Mouse (Mus musculus): ENCODE measurements around the gene Lrrk1. TPM values are rescaled to one million over a fixed set of nuclear protein-coding genes. Genes with fewer than 3 reads are reported as not detected.
A peak's percentile ranks its signal among the peaks of the same experiment; 100 is the strongest.

Lrrk1 gene
- polyA plus RNA-seq, 1 experiment from 2014 or later: 7.1 TPM

DNA sequence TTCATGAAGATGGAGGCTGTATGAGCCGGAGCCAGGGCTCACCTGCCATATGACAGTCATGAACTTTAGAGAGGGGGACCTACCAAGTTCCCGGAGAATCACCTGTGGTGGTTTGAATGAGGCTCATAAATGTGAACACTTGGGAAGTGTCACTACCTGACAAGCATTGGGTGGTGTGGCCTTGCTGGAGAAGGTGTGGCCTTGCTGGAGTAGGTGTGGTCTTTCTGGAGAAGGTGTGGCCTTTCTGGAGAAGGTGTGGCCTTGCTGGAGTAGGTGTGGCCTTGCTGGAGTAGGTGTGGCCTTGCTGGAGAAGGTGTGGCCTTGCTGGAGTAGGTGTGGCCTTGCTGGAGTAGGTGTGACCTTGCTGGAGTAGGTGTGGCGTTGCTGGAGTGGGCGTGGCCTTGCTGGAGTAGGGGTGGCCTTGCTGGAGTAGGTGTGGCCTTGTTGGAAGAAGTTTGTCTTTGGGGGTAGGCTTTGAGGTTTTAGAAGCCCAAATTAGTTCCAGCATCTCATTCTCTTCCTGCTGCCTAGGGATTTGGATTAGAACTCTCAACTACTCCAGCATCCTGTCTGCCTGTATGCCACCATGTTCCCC is 54.1 kb downstream of the Lrrk1 start:
- ATAC-seq: 0 out of 2 replicates have a peak, but pooled peaks have one; percentile 15
- peaks cover 24% of the 10 kb centered on the region for H3K36me3 ChIP-seq
- no peak overlapping the region for H3K4me3 ChIP-seq
- H3K27me3 ChIP-seq (replicated peaks): no peaks in the 10 kb centered on the region
- no peaks in the 10 kb centered on the region for H3K9me3 ChIP-seq (replicated peaks)
- no peak overlapping the region for H3K4me2 ChIP-seq
- H3K27ac ChIP-seq: no peak overlapping the region
- 0 out of 2 replicates have a peak, but pooled peaks cover 6% of the 10 kb centered on the region for H3K4me1 ChIP-seq
- 79% methylated on average over 4 of the region's 4 CpGs for WGBS (ENCODE audit: insufficient replicate concordance)
- no peak overlapping the region for H3K9ac ChIP-seq

- H3K27ac ChIP-seq: no peak overlapping the region
- ATAC-seq: no peak
- WGBS (ENCODE audit: insufficient replicate concordance): 77% methylated on average over 8 of the region's 8 CpGs
- H3K36me3 ChIP-seq: peaks cover 24% of the 10 kb centered on the region
- no peak overlapping the region for H3K4me3 ChIP-seq
- H3K4me1 ChIP-seq: 0 out of 2 replicates have a peak, but pooled peaks cover 6% of the 10 kb centered on the region
- H3K9me3 ChIP-seq (replicated peaks): no peaks in the 10 kb centered on the region
- no peaks in the 10 kb centered on the region for H3K27me3 ChIP-seq (replicated peaks)
- no peak overlapping the region for H3K4me2 ChIP-seq
- no peak overlapping the region for H3K9ac ChIP-seq
These were observed 55.8 kb downstream of the Lrrk1 start for GRCm38 (mm10) chr7:66332340-66332739.

GRCm38 (mm10) chr7:66330610-66331009 is 57.5 kb downstream of the Lrrk1 start:
- WGBS (ENCODE audit: insufficient replicate concordance): 78% methylated on average over 9 of the region's 9 CpGs
- H3K4me2 ChIP-seq: no peak overlapping the region
- H3K4me3 ChIP-seq: no peak overlapping the region
- H3K9me3 ChIP-seq (replicated peaks): no peaks in the 10 kb centered on the region
- 0 out of 2 replicates have a peak, but pooled peaks cover 6% of the 10 kb centered on the region for H3K4me1 ChIP-seq
- ATAC-seq: no peak
- H3K9ac ChIP-seq: no peak overlapping the region
- H3K27ac ChIP-seq: no peak overlapping the region
- peaks cover 28% of the 10 kb centered on the region for H3K36me3 ChIP-seq
- no peaks in the 10 kb centered on the region for H3K27me3 ChIP-seq (replicated peaks)

DNA sequence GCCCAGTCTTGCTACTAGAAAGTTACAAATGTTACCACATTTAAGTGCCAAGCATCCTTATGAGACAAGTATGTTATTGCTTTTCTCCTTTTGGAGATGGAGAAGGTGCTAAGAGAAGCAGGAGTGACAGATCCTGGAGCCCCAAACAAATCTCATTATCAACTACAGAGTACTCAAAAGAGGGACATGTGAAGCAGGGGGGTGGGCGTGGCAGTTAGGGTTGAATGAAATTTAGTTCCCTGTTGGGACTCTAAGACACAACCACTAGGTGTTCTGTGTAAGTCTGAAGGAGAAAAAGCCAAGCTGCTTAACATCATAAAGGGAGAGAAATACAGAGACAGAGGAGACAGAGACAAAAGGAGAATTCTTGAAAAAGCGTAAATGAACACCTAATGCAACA is 60.6 kb downstream of the Lrrk1 start:
- Histone ChIP-seq H3K9ac (no peak overlapping the region), H3K36me3 (peaks cover 17% of the 10 kb centered on the region), H3K4me1 (no peaks in the 10 kb centered on the region), H3K9me3 (replicated peaks) (no peaks in the 10 kb centered on the region), H3K4me2 (no peak overlapping the region), H3K27ac (no peak overlapping the region), H3K4me3 (no peak overlapping the region), H3K27me3 (replicated peaks) (no peaks in the 10 kb centered on the region)
- 77% methylated on average over 2 of the region's 2 CpGs for WGBS (ENCODE audit: insufficient replicate concordance)
- ATAC-seq: no peak

DNA sequence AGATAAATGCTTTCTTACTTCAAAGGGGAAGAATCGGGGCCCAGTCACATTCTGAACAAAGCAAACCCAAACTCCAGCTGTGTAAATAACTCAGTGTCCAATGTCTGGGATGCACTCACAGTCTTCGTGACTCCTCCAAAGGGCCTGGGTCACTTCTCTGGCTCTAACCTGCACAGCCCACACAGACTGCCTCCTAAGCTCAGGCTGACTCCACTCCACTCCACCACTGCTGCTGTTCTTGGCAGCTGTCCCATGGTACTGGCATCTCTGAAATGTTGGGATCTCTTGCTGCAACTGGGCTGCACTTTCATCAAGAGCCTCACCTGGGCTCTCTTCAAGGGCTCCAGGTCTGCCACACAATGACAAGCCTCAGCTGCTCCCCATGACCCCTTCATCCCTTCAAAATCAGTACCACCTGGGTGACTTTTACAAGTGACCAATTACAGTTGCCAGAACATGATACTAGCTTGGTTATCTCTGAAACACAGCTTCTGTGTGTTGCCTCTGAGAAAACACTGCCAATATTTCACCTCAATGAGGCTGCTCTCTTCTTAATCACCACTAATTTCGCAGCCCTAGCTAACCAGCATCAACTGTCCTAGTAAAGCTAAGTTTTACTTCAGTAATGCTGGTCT is 62.6 kb downstream of the Lrrk1 start:
- Histone ChIP-seq H3K27ac (no peak overlapping the region), H3K4me1 (no peaks in the 10 kb centered on the region), H3K4me3 (no peak overlapping the region), H3K9me3 (replicated peaks) (no peaks in the 10 kb centered on the region), H3K27me3 (replicated peaks) (no peaks in the 10 kb centered on the region), H3K9ac (no peak overlapping the region), H3K36me3 (peaks cover 7% of the 10 kb centered on the region), H3K4me2 (no peak overlapping the region)
- no peak for ATAC-seq
- 61% methylated on average over 3 of the region's 3 CpGs for WGBS (ENCODE audit: insufficient replicate concordance)

GRCm38 (mm10) chr7:66323252-66324015 is 64.7 kb downstream of the Lrrk1 start:
- H3K36me3 ChIP-seq: peaks cover 7% of the 10 kb centered on the region
- H3K9me3 ChIP-seq (replicated peaks): no peaks in the 10 kb centered on the region
- no peak overlapping the region for H3K27ac ChIP-seq
- no peaks in the 10 kb centered on the region for H3K4me1 ChIP-seq
- WGBS (ENCODE audit: insufficient replicate concordance): 67% methylated on average over 9 of the region's 9 CpGs
- no peak overlapping the region for H3K4me2 ChIP-seq
- H3K27me3 ChIP-seq (replicated peaks): no peaks in the 10 kb centered on the region
- ATAC-seq: no peak
- no peak overlapping the region for H3K9ac ChIP-seq
- H3K4me3 ChIP-seq: no peak overlapping the region

GRCm38 (mm10) chr7:66320996-66321395 is 67.2 kb downstream of the Lrrk1 start:
- H3K27me3 ChIP-seq (replicated peaks): no peaks in the 10 kb centered on the region
- H3K9me3 ChIP-seq (replicated peaks): 0 out of 2 replicates have a peak, but pooled peaks cover under 1% of the 10 kb centered on the region
- no peak overlapping the region for H3K27ac ChIP-seq
- no peaks in the 10 kb centered on the region for H3K4me1 ChIP-seq
- no peak overlapping the region for H3K4me3 ChIP-seq
- no peak for ATAC-seq
- no peak overlapping the region for H3K4me2 ChIP-seq
- WGBS (ENCODE audit: insufficient replicate concordance): 64% methylated on average over 5 of the region's 5 CpGs
- peaks cover 4% of the 10 kb centered on the region; the same call in 1 of the 2 replicates for H3K36me3 ChIP-seq
- H3K9ac ChIP-seq: no peak overlapping the region

DNA sequence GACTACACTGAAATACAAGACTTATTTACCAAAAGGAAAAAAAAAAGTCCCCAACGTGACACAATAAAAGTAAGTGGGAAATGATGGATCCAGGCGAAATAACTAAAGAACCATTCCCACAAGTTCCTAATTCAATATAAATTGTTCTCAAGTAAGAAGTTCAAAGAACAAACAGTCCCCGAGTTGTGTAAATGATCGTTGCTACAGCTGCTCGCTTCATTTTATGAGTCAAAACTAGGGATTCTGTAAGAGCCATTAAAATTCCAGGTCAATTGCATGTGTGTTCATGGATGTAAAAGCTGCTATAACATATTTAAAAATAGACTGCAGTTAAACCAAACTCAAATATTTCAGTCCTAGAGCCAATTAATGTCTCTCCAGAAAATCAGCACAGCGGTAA is 70.0 kb downstream of the Lrrk1 start:
- 74% methylated on average over 6 of the region's 6 CpGs for whole genome bisulfite sequencing (ENCODE audit: insufficient replicate concordance)
- Histone ChIP-seq H3K4me1 (no peaks in the 10 kb centered on the region), H3K9ac (no peak overlapping the region), H3K36me3 (peaks cover 6% of the 10 kb centered on the region; the same call in 1 of the 2 replicates), H3K27me3 (replicated peaks) (no peaks in the 10 kb centered on the region), H3K9me3 (replicated peaks) (peaks cover 4% of the 10 kb centered on the region; the same call in 1 of the 2 replicates), H3K4me2 (no peak overlapping the region), H3K4me3 (no peak overlapping the region), H3K27ac (no peak overlapping the region)
- no peak for ATAC-seq

- ATAC-seq: no peak
- WGBS (ENCODE audit: insufficient replicate concordance): 71% methylated on average over 26 of the region's 26 CpGs
- Histone ChIP-seq H3K4me3 (no peak overlapping the region), H3K9me3 (replicated peaks) (peaks cover 3% of the 10 kb centered on the region; the same call in 1 of the 2 replicates), H3K4me2 (no peak overlapping the region), H3K27me3 (replicated peaks) (no peaks in the 10 kb centered on the region), H3K9ac (no peak overlapping the region), H3K36me3 (peaks cover 17% of the 10 kb centered on the region; the same call in 1 of the 2 replicates), H3K4me1 (peaks cover 22% of the 10 kb centered on the region), H3K27ac (no peak overlapping the region)
These were observed 77.2 kb downstream of the Lrrk1 start for GRCm38 (mm10) chr7:66310670-66311656.

GRCm38 (mm10) chr7:66309950-66310669 is 78.0 kb downstream of the Lrrk1 start:
- 34% methylated on average over 7 of the region's 7 CpGs for WGBS (ENCODE audit: insufficient replicate concordance)
- Histone ChIP-seq H3K4me3 (no peak overlapping the region), H3K4me2 (no peak overlapping the region), H3K27me3 (replicated peaks) (no peaks in the 10 kb centered on the region), H3K9me3 (replicated peaks) (no peaks in the 10 kb centered on the region), H3K9ac (no peak overlapping the region), H3K4me1 (peaks cover 22% of the 10 kb centered on the region), H3K27ac (no peak overlapping the region), H3K36me3 (peaks cover 21% of the 10 kb centered on the region; the same call in 1 of the 2 replicates)
- no peak for ATAC-seq

All from liver, embryonic 12.5 days (tissue).